Mouse (Mus musculus) forebrain, postnatal 0 days (tissue): Measurements from ENCODE around the gene Ifih1. TPM values are rescaled to one million over a fixed set of nuclear protein-coding genes. Genes with fewer than 3 reads are reported as not detected.

Source experiments
- ATAC-seq: fragments of 200-750 bp; cut with Nextera tagmentation; 2 replicates; pipeline ENCODE4 v1.8.0; 2017; ENCODE audit warnings: mild to moderate bottlenecking, moderate library complexity
- DNase-seq: peaks from one replicate; pipeline ENCODE4 v3.0.0-alpha.2; 2015
- H3K27ac ChIP-seq: fragments of 300-500 bp; sonication (generic); 2 replicates; pipeline ENCODE4 v1.5.1; 2014; ENCODE audit warnings: low read depth, mild to moderate bottlenecking, antibody characterized with exemption, low read length, moderate library complexity, mixed read lengths
- H3K27me3 ChIP-seq: fragments of 300-500 bp; sonication (generic); 2 replicates; pipeline ENCODE4 v1.6.1; 2014; ENCODE audit warnings: mild to moderate bottlenecking, low read length, mixed read lengths; ENCODE audit not compliant: insufficient read depth
- H3K36me3 ChIP-seq: fragments of 300-500 bp; sonication (generic); 2 replicates; pipeline ENCODE4 v1.6.1; 2014; ENCODE audit warnings: mild to moderate bottlenecking, moderate library complexity; ENCODE audit not compliant: insufficient read depth
- H3K4me1 ChIP-seq: fragments of 300-500 bp; sonication (generic); 2 replicates; pipeline ENCODE4 v1.6.1; 2014; ENCODE audit warnings: antibody characterized with exemption; ENCODE audit not compliant: insufficient read depth
- H3K4me2 ChIP-seq: fragments of 300-500 bp; sonication (generic); 2 replicates; pipeline ENCODE4 v1.6.1; 2014; ENCODE audit warnings: low read depth, mild to moderate bottlenecking, moderate library complexity
- H3K4me3 ChIP-seq: fragments of 300-500 bp; sonication (generic); 2 replicates; pipeline ENCODE4 v1.5.1; 2014; ENCODE audit warnings: low read depth, low read length, mixed read lengths
- H3K9ac ChIP-seq: fragments of 300-500 bp; sonication (generic); 2 replicates; pipeline ENCODE4 v1.6.1; 2014; ENCODE audit warnings: mild to moderate bottlenecking
- H3K9me3 ChIP-seq: fragments of 300-500 bp; sonication (generic); 2 replicates; pipeline ENCODE4 v1.6.1; 2016; ENCODE audit warnings: low read length
- CTCF ChIP-seq: sonication (generic); IDR thresholded peaks from 2 replicates; pipeline ENCODE4 v1.5.1; 2016; ENCODE audit warnings: antibody characterized with exemption, control low read depth, low read depth
- WGBS: fragments of 180-500 bp; shearing (Covaris S2); extraction: QIAGEN DNeasy Blood & Tissue Kit; methylation state at CpG from one replicate; pipeline ENCODE4 v1.1.7; 2014; 5-methylcytosine and 5-hydroxymethylcytosine counted together
- polyA plus RNA-seq: library from polyadenylated mRNA; unstranded; fragments of >200 nt; fragmentation: Nextera tagmentation; extraction: Ambion mirVana; gene quantifications from 2 replicates; pipeline ENCODE4 v1.2.1, GENCODE M21; 2015
- total RNA-seq: library from RNA; depleted of rRNA; stranded (reverse); fragments of >200 nt; gene quantifications from 2 replicates; pipeline ENCODE4 v1.2.3, GENCODE M21; 2014; rRNA removed

Ifih1 gene
- total and polyA plus RNA-seq, 2 experiments from 2014 or later, result 1.7 to 2.9 TPM

- 75% methylated on average over 2 of the region's 2 CpGs for WGBS
- H3K27ac ChIP-seq, result no peak overlapping the region
- peak; percentile 24; the same call in 1 of the 2 replicates for TF ChIP-seq CTCF
These were observed 88.6 kb downstream of the Ifih1 start for GRCm38 (mm10) chr2:62557417-62557816.

DNA sequence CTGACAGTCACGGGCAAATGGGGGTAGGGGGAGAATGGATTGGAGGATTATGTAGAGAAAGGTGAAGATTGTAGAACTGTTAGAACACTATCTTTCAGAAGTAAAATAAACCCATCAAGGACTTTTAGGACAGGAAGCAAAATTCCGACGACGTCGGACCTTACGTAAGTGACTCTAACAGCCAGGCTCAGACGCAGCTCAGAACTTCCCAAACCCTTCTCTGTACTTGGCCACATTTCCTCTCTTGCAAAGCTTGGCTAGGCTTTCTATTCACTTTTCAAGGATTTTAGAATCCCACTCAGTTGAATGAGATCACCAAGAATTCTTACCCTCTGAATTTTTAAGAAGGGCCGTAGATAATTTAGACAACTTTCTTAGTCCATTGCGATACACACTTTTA, 89.7 kb downstream of the Ifih1 start:
- Histone ChIP-seq H3K9ac (no peak overlapping the region), H3K9me3 (no peaks in the 10 kb centered on the region), H3K36me3 (no peaks in the 10 kb centered on the region), H3K4me1 (no peaks in the 10 kb centered on the region), H3K27ac (no peak overlapping the region), H3K4me3 (no peak overlapping the region), H3K4me2 (no peak overlapping the region), H3K27me3 (no peaks in the 10 kb centered on the region)
- DNase-seq (no peak), ATAC-seq (no peak)
- TF ChIP-seq CTCF, result no peak
- WGBS, result 87% methylated on average over 9 of the region's 9 CpGs

More at GRCm38 (mm10) chr2:62557417-62557816, 88.6 kb downstream of the Ifih1 start:
- H3K4me2 ChIP-seq, result no peak overlapping the region
- H3K9ac ChIP-seq, result no peak overlapping the region
- no peaks in the 10 kb centered on the region for H3K36me3 ChIP-seq
- H3K9me3 ChIP-seq, result no peaks in the 10 kb centered on the region
- ATAC-seq (no peak), DNase-seq (no peak)
- no peak overlapping the region for H3K4me3 ChIP-seq
- H3K27me3 ChIP-seq, result no peaks in the 10 kb centered on the region
- no peaks in the 10 kb centered on the region for H3K4me1 ChIP-seq

GRCm38 (mm10) chr2:62549659-62550058, 96.4 kb downstream of the Ifih1 start:
- 84% methylated on average over 3 of the region's 3 CpGs for WGBS
- DNase-seq, result no peak

DNA sequence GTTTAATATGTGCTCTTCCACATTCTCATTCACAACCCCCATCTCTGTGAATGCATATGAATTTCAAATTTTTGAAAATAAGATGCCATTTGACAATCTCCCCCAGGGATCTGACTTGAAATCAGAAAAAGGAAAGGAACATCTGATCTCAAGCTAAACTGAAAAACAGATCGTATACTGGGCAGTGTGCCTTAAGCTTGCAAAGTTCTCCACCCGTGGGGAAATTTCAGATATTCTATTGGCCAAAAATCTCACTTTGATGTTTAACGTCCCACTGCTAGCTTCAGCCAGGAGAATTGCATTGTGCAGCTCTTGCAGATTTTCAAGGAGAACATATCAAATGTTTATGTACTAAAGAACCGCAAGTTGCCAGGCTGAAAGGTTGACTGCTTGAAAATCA, 96.9 kb downstream of the Ifih1 start:
- Histone ChIP-seq H3K4me1 (no peaks in the 10 kb centered on the region), H3K9ac (no peak overlapping the region)

More at GRCm38 (mm10) chr2:62549659-62550058, 96.4 kb downstream of the Ifih1 start:
- Histone ChIP-seq H3K27ac (no peak overlapping the region), H3K36me3 (no peaks in the 10 kb centered on the region), H3K27me3 (no peaks in the 10 kb centered on the region), H3K9me3 (no peaks in the 10 kb centered on the region), H3K4me3 (no peak overlapping the region), H3K4me2 (no peak overlapping the region), H3K4me1 (no peaks in the 10 kb centered on the region), H3K9ac (no peak overlapping the region)
- no peak for ATAC-seq
- TF ChIP-seq CTCF, result 0 out of 2 replicates have a peak, but pooled peaks have one; percentile 16

DNA sequence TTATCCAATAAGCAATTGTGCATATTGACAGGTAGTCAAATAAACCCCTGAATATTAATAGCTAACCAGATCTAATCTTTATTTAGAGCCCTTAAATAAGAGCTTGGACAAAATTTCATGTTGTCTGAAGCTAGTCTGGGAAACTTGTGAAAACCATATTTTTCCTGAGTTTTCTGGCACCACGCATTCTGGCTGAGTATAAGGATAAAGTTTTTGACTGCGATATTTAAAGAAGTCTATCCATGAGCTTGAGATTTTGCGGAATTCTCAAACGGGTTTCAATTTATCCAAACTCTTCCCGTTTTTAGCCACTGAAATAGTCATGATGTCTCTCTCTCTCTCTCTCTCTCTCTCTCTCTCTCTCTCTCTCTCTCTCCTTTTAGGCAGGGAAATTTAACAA, 98.0 kb downstream of the Ifih1 start:
- ATAC-seq (no peak), DNase-seq (peak; percentile 22)
- Histone ChIP-seq H3K4me1 (no peaks in the 10 kb centered on the region), H3K4me2 (no peak overlapping the region), H3K9ac (no peak overlapping the region), H3K4me3 (no peak overlapping the region), H3K36me3 (no peaks in the 10 kb centered on the region), H3K27me3 (no peaks in the 10 kb centered on the region), H3K27ac (no peak overlapping the region), H3K9me3 (no peaks in the 10 kb centered on the region)
- no peak for TF ChIP-seq CTCF
- WGBS, result 75% methylated on average over 5 of the region's 5 CpGs

More for the DNA sequence above, 96.9 kb downstream of the Ifih1 start:
- H3K4me3 ChIP-seq, result no peak overlapping the region
- no peak for TF ChIP-seq CTCF
- no peaks in the 10 kb centered on the region for H3K36me3 ChIP-seq
- H3K9me3 ChIP-seq, result no peaks in the 10 kb centered on the region
- H3K27ac ChIP-seq, result no peak overlapping the region
- peak; percentile 56; the same call in 1 of the 2 replicates for ATAC-seq
- H3K27me3 ChIP-seq, result no peaks in the 10 kb centered on the region
- no peak overlapping the region for H3K4me2 ChIP-seq
- 64% methylated on average over 4 of the region's 4 CpGs for WGBS
- DNase-seq, result peak; percentile 9

Other genes with a start within 250 kb of the Ifih1 start
- gene Dpp4, start 234.0 kb downstream of the Ifih1 start, total RNA-seq, result 1.9 and 2.1 TPM in 2 replicates
- 1.6 and 1.8 TPM in 2 replicates for gene Dpp4, start 234.0 kb downstream of the Ifih1 start, polyA plus RNA-seq
- 1.0 and 1.2 TPM in 2 replicates for gene Gcg, start 162.6 kb downstream of the Ifih1 start, total RNA-seq
- gene Gcg, start 162.6 kb downstream of the Ifih1 start, polyA plus RNA-seq, result 0.33 and 1.3 TPM in 2 replicates
- gene Fap, start 72.2 kb downstream of the Ifih1 start, total RNA-seq, result 1.5 and 3.3 TPM in 2 replicates
- 0.86 and 1.1 TPM in 2 replicates for gene Fap, start 72.2 kb downstream of the Ifih1 start, polyA plus RNA-seq
- gene Gca, start 18.0 kb upstream of the Ifih1 start, total RNA-seq, result 0.85 and 1.5 TPM in 2 replicates
- 2.2 and 4.2 TPM in 2 replicates for gene Gca, start 18.0 kb upstream of the Ifih1 start, polyA plus RNA-seq